Mouse (Mus musculus): ENCODE results near the gene Lss.

DNA sequence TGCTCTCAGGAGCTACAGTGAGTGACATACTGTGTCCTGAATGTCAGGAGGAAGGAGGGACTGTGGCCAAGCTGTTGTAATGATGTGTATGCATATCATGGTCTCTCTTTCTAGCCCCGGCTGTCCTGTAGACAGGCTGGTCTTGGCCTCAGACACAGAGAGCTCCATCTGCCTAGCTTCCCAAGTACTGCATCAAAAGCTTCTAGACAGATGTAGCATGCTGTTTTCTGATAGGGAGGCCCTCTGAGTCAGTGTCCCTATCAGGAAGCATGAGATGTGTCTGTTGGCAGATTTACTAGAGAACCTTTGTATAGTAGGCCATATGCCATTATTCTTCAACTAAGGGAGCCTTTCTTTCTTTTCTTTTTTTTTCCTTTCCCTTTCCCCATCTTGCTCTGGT is 37.9 kb upstream of the Lss start:
- TF ChIP-seq POLR2A (IDR thresholded peaks at IDR 0.05; ENCODE audit: low read depth, low read length) (no peak), CTCF (IDR thresholded peaks at IDR 0.05; ENCODE audit: borderline replicate concordance, insufficient read depth, low read length) (no peak)
